Mouse (Mus musculus): ENCODE measurements at regions not wholly inside any gene's neighbourhood (a gene's known extent, or its start where the extent isn't known, plus 50 kb on each side); places are given as distances from the start of the nearest gene placed in this dataset.
"Not testable (repeated sequence)": the region's sequence is repeated elsewhere in the genome, so short reads cannot be mapped to it uniquely, and the experiment has no call there.

DNA sequence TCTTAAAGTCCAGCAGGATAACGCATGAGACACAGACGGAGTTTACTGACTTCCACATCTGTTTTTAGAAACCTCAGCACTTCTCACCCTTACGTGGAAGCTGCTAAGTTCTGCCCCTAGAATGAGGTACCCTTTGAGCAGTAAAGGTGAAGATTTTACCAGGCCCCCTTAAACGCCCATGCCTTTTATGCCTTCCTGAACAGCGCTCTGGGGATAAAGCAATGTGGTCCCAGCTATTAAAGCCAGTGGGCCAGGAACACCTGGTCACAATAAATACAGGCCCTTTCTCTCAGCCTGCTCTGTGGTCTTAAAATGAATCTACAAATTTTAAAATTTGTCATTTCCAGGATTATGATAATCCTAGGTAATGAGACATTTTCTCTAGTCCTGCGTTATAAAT, 57.9 kb downstream of the Llph start:
- DNase-seq (ENCODE audit: low read depth, low spot score): no peak

DNA sequence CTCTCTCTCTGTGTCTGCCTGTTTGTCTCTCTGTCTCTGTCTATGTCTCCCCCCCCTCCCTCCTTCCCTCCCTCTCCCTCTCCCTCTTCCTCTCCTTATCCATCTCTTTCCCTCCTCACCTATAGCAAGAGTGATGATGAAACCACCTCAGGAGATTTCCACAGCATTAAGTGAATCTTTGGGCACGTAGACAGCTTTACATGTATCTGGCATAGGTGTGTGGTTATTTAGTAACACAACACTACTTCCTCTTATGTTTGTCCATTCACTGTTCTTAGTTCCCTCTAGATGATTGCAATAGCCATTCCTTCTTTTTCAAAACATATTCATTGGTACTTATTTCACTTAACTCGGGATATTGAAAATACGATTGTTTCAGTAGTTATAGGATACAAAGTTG, 65.0 kb downstream of the Llph start:
- no peak for DNase-seq (ENCODE audit: low read depth, low spot score)

DNA sequence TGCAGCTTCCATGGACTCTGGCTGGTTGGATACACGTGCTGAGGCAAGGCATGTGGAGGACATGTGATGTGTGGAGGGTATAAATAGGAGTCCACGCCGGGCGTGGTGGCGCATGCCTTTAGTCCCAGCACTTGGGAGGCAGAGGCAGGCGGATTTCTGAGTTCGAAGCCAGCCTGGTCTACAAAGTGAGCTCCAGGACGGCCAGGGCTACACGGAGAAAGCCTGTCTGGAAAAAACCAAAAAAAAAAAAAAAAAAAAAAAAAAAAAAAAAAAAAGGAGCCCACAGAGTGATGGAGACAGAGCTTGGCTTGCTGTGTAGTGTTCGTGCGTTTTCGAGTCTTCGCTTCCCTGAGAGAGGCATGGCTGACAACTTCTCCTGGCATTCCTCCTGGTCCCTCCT, 66.5 kb downstream of the Llph start:
- not testable (repeated sequence) for DNase-seq (ENCODE audit: low read depth, low spot score)

DNA sequence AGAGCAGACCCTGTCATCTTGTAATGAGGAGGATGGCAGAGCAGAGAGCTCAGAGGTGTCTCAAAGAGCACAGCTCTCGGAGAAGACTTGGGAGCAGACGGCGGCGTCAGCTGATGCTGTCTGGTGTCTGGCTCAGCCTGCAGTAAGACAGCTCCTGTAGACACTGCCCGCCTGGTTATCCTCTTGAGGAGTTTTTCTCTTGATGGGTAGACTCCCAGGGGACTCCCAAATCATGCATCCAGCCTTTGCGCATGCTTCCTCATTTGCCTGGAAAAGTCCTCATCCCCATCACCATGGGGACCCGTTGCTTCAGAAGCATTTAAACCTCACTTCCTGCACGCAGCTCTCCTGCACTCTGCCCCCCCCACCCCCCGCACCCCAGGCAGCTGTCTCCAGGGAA, 67.6 kb downstream of the Llph start:
- DNase-seq (ENCODE audit: low read depth, low spot score): no peak

DNA sequence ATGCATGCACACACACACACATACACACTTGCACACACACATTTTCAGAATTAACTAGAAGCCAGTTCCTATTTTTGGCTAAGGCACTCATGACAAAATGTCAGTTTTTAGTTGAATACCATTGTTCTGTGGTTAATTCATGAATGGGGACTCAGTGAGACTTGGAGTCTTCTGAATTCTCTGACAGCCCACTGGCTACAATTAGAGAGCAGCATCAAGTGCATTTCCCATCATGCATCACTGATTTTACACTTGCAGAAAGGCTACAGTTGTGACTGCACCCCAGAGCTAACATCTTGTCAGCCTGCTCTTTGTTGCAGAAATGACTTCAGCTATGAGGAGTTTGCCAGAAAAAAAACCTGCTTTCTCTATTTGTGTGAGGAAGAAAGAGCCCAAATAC, 70.4 kb downstream of the Llph start:
- DNase-seq (ENCODE audit: low read depth, low spot score): no peak

DNA sequence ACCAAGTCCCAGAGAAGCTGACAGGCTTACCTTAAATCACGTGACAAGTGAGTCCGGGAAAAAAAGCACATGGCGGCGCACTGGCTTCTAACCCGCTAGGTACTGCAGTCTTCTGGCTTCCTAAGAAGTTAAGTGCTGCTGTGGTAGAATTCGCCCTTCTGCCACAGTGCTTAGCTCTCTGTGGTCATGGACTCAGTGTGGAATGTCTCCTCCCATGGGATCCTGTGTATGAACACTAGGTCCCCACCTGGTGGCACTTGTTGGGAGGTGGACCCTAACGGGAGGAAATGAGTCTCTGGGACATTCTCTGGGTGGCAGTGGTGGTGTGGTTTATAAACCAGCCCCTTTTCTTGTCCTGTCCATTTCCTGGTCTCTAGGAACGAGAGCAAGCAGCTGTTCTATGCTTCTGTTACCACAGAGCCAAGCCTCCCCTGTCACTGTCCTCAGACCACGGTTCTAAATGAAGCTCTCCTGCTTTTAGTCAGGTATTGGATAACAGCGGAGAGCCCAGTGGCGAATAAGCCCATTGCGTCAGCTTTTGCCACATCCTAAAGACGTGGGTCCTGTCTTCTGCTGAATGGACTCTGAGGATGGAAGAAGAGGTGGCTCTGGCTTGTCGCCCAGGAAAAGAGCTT, 71.5 kb downstream of the Llph start:
- DNase-seq (ENCODE audit: low read depth, low spot score): no peak

DNA sequence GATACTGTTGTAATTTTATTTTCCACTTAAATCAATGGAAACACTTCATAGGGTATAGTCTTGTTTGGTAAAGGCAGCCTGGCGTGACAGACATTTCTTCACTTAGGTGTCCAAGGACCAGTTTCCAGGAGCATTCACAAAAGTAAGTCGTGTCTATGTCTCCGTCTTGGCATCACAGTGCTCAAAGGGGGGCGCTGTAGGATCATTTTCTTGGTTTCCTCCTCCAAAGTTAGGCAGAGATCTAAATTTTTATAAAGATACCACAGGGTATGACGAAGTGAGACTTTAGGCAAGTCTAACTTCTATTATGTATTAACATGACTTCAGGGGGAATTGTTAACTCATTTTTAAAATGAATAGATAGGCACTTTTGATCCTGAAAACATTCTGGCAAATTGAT, 79.1 kb downstream of the Llph start:
- peak; percentile 49 for DNase-seq (ENCODE audit: low read depth, low spot score)

DNA sequence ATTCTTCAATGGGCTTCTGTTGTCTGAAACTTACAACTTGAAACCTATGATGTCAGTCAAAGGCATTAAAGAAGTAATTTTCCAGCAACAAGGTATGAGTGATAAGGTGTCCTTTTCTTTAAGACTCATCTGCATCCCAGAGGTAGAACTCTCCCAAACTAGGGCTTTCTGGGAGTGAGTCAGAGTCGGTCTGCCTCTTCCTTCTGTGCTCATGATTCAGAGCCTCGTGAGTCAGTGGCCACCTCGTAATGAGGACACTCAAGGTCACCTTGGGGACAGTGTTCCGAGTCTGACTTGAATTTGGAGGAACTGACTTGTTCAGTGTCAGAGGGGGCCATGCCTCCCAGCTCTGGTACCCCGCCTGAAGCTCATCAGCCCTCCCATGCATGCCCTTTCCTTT, 81.8 kb downstream of the Llph start:
- no peak for DNase-seq (ENCODE audit: low read depth, low spot score)

Data from CD4-positive, CD25-positive, alpha-beta regulatory T cell, adult 2 months (primary cell).